Mouse (Mus musculus): Measurements from ENCODE around the gene Birc2.

Gene Birc2

GRCm38 (mm10) chr9:7783823-7784614 is 52.8 kb downstream of the Birc2 start:
- peak; percentile 76 for DNase-seq

GRCm38 (mm10) chr9:7780250-7781150 is 56.4 kb downstream of the Birc2 start:
- DNase-seq: peak; percentile 77

GRCm38 (mm10) chr9:7779786-7780185 is 57.1 kb downstream of the Birc2 start:
- no peak for DNase-seq

- DNase-seq: peak; percentile 66
These were observed 58.1 kb downstream of the Birc2 start for GRCm38 (mm10) chr9:7778771-7779170.

DNA sequence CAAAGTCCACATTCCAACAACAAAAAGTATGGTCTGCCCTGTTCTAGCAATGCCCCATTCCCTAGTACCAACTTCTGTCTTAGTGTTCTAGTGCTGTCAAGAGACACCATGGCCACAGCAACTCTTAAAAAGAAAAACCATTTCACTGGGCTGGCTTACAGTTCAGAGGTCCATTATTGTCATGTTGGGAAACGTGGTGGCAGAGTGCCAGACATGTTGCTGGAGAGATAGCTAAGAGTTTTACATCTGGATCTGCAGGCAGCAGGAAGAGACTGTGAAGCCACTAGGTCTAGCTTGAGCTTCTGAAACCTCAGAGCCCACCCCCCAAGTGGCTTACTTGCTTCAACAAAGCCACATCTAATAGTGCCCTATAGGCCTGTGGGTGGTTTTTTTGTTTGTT is 59.2 kb downstream of the Birc2 start:
- DNase-seq: no peak

DNA sequence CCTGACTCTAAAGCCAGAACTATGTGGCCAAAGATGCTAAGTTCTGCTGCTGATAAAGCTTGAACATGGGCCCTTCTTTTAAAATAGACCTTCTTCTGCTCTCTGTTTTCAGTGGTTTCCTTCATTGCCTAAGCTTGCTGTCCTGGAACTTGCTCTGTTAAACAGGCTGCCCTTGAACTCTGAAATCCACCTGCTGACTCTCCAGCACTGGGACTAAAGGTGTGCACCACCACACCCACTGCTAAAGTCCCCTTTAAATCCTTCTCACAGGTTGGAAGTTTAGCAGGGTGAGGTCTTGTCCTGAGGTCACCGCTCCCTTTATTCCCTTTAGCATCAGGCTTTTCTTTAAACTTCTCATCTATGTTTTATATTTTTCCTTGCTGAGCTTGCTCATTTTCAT is 59.9 kb downstream of the Birc2 start:
- DNase-seq: no peak

DNA sequence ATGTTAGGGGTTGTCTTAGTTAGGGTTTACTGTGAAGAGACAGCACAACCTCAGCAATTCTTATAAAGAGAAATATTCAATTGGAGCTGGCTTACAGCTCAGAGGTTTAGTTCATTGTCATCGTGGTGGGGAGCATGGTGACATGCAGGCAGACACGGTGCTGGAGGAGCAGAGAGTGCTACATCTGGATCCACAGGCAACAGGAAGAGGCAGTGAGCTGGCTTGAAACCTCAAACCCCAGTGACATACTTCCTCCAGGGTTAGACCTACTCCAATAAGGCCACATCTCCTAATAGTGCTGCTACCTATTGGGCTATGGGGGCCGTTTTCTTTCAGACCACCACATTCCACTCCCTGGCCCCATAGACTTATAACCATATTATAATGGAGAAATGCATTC is 60.9 kb downstream of the Birc2 start:
- DNase-seq: peak; percentile 56

- DNase-seq: no peak
These were observed 61.9 kb downstream of the Birc2 start for GRCm38 (mm10) chr9:7775011-7775410.

DNA sequence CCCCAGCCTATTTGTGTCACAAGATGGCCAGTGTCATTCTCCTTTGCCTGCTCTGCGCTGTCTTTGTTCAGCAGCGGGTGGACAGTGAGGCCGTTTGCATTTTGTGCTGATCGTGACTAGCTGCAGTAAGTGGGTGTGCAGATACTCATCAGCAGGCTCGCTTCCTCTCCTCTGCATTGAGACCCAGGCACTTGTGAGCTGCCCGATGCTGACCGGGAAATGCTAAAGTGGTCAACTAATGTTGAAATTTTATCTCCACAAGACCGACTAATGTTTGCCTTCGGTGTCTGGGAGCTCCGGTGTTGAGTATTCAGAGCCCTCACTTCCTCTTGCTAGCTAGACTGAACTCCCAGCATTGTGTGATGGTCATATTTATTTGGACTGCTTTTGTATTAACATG is 62.3 kb downstream of the Birc2 start:
- no peak for DNase-seq

DNA sequence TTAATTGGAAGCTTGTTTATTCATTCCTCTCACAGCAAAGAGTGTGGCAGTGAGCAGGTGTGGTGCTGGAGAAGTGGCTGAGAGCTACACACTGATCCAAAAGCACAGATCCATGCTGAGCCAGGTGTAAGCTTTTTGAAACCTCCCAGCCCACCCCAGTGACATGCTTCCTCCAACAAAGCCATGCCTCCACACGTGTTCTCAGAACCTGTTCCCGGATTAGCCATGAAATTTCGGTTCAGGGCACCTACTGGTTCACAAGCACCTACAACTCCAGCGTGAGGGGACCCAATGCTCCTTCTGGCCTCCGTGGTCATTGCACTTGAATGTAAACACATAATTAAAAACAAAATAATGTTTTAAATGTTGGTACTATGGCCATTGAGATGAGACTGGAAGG is 63.2 kb downstream of the Birc2 start:
- no peak for DNase-seq

DNA sequence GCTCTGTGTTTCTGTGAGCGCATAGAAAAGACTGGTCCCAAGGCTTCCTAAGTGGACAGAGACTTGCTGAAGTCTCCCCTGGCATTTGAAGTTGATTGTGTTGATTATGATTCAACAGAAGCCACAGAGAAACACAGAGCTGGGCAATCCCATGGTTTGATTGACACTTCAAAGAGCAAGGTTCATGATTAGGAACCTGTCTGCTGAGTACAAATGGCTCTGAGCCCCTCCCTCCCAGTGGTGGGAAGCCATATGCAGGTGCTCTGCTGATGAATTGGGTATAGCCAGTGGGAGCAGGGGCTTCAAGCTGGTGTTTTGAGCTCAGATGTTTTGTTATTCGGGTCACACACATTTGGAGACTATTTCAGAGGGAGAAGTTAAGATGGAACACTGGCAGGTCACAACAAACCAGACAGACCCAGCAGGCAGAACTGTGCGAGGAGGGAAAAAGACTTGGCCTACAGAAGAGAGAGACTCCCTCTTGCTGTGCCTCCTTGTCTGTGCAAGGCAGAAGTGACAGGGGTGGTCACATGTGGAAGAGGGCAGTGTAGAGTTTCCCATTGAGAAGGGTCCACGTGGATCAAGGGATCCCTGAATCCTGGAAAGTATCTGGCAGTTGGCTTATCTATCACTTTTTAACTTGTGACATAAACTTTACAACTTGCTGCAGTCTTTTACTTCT is 64.0 kb downstream of the Birc2 start:
- peak; percentile 30 for DNase-seq

- no peak for DNase-seq
These were observed 64.5 kb downstream of the Birc2 start for GRCm38 (mm10) chr9:7772361-7772760.

- DNase-seq: no peak
These were observed 67.4 kb downstream of the Birc2 start for GRCm38 (mm10) chr9:7769491-7769890.

GRCm38 (mm10) chr9:7769081-7769480 is 67.8 kb downstream of the Birc2 start:
- DNase-seq: peak; percentile 47

Measured in thymus, postnatal 14 days (tissue).